Mouse (Mus musculus) CH12.LX (cell line): Measurements from ENCODE around the gene Cwc25. TPM values are rescaled to one million over a fixed set of nuclear protein-coding genes. Genes with fewer than 3 reads are reported as not detected.

Source experiments
- DNase-seq: peaks from one replicate; pipeline ENCODE4 v3.0.0-alpha.2; 2013; ENCODE audit errors: extremely low read depth
- H3K27ac ChIP-seq: 2 replicates; pipeline ENCODE4 v1.5.1; 2012; ENCODE audit warnings: low read depth, mild to moderate bottlenecking, control low read depth, moderate library complexity; ENCODE audit not compliant: insufficient read depth
- H3K27me3 ChIP-seq: replicated peaks from 2 replicates; pipeline ENCODE3; 2012; ENCODE audit warnings: inconsistent platforms
- H3K36me3 ChIP-seq, 2 experiments: replicated peaks in 1 of 2; 2 replicates each; pipeline versions ENCODE3 to v1.6.1; 2012; ENCODE audit warnings: inconsistent platforms in 1 of 2, low read length in 1 of 2, mild to moderate bottlenecking in 1 of 2, mixed read lengths in 1 of 2, moderate library complexity in 1 of 2; ENCODE audit not compliant: control insufficient read depth in 1 of 2, insufficient read depth in 1 of 2
- H3K4me1 ChIP-seq, 2 experiments: 2 replicates each; pipeline ENCODE4 v1.6.1; 2012; ENCODE audit warnings: inconsistent platforms in 1 of 2, moderate library complexity in 1 of 2; ENCODE audit not compliant: insufficient read depth in 2 of 2, control insufficient read depth in 1 of 2
- H3K4me2 ChIP-seq: 2 replicates; pipeline ENCODE4 v1.6.1; 2012; ENCODE audit warnings: low read depth, mild to moderate bottlenecking, control low read depth; ENCODE audit not compliant: poor library complexity, insufficient read depth, severe bottlenecking
- H3K4me3 ChIP-seq, 3 experiments: fragments of 150-350 bp in 1 of 3; sonication (generic) in 1 of 3; replicated peaks in 1 of 3; 2 replicates each; pipeline versions ENCODE3 to v1.5.1; 2011 to 2012; ENCODE audit warnings: low read depth in 2 of 3, low read length in 2 of 3, mild to moderate bottlenecking in 2 of 3, moderate library complexity in 2 of 3, control low read depth in 1 of 3, improper control_type of control experiment in 1 of 3, inconsistent platforms in 1 of 3, mixed read lengths in 1 of 3; ENCODE audit not compliant: poor library complexity in 1 of 3
- H3K79me2 ChIP-seq: replicated peaks from 2 replicates; pipeline ENCODE4 v1.6.1; 2012; ENCODE audit warnings: mild to moderate bottlenecking, moderate library complexity; ENCODE audit not compliant: control insufficient read depth, poor library complexity, insufficient read depth, severe bottlenecking; ENCODE audit errors: extremely low read depth
- H3K9ac ChIP-seq: 2 replicates; pipeline ENCODE4 v1.6.1; 2012; ENCODE audit warnings: low read depth, mild to moderate bottlenecking, control low read depth, moderate library complexity; ENCODE audit not compliant: insufficient read depth
- H3K9me3 ChIP-seq: replicated peaks from 2 replicates; pipeline ENCODE3; 2012; ENCODE audit warnings: low read length, inconsistent platforms, mixed read lengths
- BHLHE40 ChIP-seq: IDR thresholded peaks from 2 replicates; pipeline ENCODE4 v1.6.1; 2011; ENCODE audit warnings: mild to moderate bottlenecking, low read depth, low read length, improper control_type of control experiment
- CHD1 ChIP-seq: IDR thresholded peaks from 2 replicates; pipeline ENCODE4 v1.6.1; 2012; ENCODE audit warnings: low read depth, low read length, improper control_type of control experiment, inconsistent platforms
- CHD2 ChIP-seq: IDR thresholded peaks from 2 replicates; pipeline ENCODE4 v1.6.1; 2011; ENCODE audit warnings: low read length, improper control_type of control experiment
- CTCF ChIP-seq, 2 experiments: IDR thresholded peaks in 1 of 2; conservative IDR thresholded peaks in 1 of 2; 2 replicates each; pipeline ENCODE4 v1.5.1; 2011 to 2012; ENCODE audit warnings: low read depth in 2 of 2, low read length in 2 of 2, improper control_type of control experiment in 1 of 2, inconsistent platforms in 1 of 2, mild to moderate bottlenecking in 1 of 2, moderate library complexity in 1 of 2
- ELF1 ChIP-seq: IDR thresholded peaks from 2 replicates; pipeline ENCODE4 v1.6.1; 2014; ENCODE audit warnings: low read depth, mild to moderate bottlenecking, inconsistent platforms, low read length, improper control_type of control experiment
- EP300 ChIP-seq: IDR thresholded peaks from 2 replicates; pipeline ENCODE4 v1.6.1; 2011; ENCODE audit warnings: low read length, improper control_type of control experiment
- ETS1 ChIP-seq: conservative IDR thresholded peaks from 2 replicates; pipeline ENCODE4 v1.6.1; 2012; ENCODE audit warnings: low read depth, mild to moderate bottlenecking, inconsistent platforms, low read length, improper control_type of control experiment, moderate library complexity
- GABPA ChIP-seq: IDR thresholded peaks from 2 replicates; pipeline ENCODE4 v1.6.1; 2012; ENCODE audit warnings: low read depth, low read length, improper control_type of control experiment, inconsistent platforms; ENCODE audit not compliant: insufficient replicate concordance
- HCFC1 ChIP-seq: IDR thresholded peaks from 2 replicates; pipeline ENCODE4 v1.6.1; 2012; ENCODE audit warnings: low read depth, mild to moderate bottlenecking, inconsistent platforms, low read length, improper control_type of control experiment
- JUN ChIP-seq: IDR thresholded peaks from 2 replicates; pipeline ENCODE4 v1.6.1; 2011; ENCODE audit warnings: low read depth, mild to moderate bottlenecking, low read length, improper control_type of control experiment, moderate library complexity; ENCODE audit not compliant: insufficient read depth
- JUND ChIP-seq: conservative IDR thresholded peaks from 2 replicates; pipeline ENCODE4 v1.6.1; 2011; ENCODE audit warnings: low read depth, low read length, improper control_type of control experiment
- KAT2A ChIP-seq: IDR thresholded peaks from 2 replicates; pipeline ENCODE4 v1.6.1; 2012; ENCODE audit warnings: low read length, improper control_type of control experiment, inconsistent platforms; ENCODE audit not compliant: insufficient replicate concordance
- MAFK ChIP-seq: IDR thresholded peaks from 2 replicates; pipeline ENCODE4 v1.6.1; 2011; ENCODE audit warnings: low read length, improper control_type of control experiment; ENCODE audit not compliant: insufficient replicate concordance
- MAX ChIP-seq: IDR thresholded peaks from 2 replicates; pipeline ENCODE4 v1.6.1; 2011; ENCODE audit warnings: low read length, improper control_type of control experiment
- MAZ ChIP-seq: IDR thresholded peaks from 2 replicates; pipeline ENCODE4 v1.6.1; 2012; ENCODE audit warnings: low read depth, mild to moderate bottlenecking, inconsistent platforms, low read length, improper control_type of control experiment, moderate library complexity
- MEF2A ChIP-seq: IDR thresholded peaks from 2 replicates; pipeline ENCODE4 v1.6.1; 2014; ENCODE audit warnings: low read depth, mild to moderate bottlenecking, inconsistent platforms, low read length, improper control_type of control experiment, borderline replicate concordance
- MXI1 ChIP-seq: IDR thresholded peaks from 2 replicates; pipeline ENCODE4 v1.6.1; 2011; ENCODE audit warnings: mild to moderate bottlenecking, low read depth, low read length, improper control_type of control experiment
- MYC ChIP-seq: IDR thresholded peaks from 2 replicates; pipeline ENCODE4 v1.6.1; 2011; ENCODE audit warnings: low read depth, mild to moderate bottlenecking, improper control_type of control experiment, low read length
- NELFE ChIP-seq: IDR thresholded peaks from 2 replicates; pipeline ENCODE4 v1.6.1; 2011; ENCODE audit warnings: low read depth, low read length, improper control_type of control experiment
- PAX5 ChIP-seq: IDR thresholded peaks from 2 replicates; pipeline ENCODE4 v1.6.1; 2012; ENCODE audit warnings: low read length, inconsistent platforms, mixed read lengths
- POLR2A ChIP-seq: IDR thresholded peaks from 2 replicates; pipeline ENCODE4 v1.6.1; 2011; ENCODE audit warnings: low read depth, mild to moderate bottlenecking, improper control_type of control experiment, low read length
- RAD21 ChIP-seq: IDR thresholded peaks from 2 replicates; pipeline ENCODE4 v1.6.1; 2011; ENCODE audit warnings: low read depth, mild to moderate bottlenecking, low read length, improper control_type of control experiment, moderate library complexity
- RCOR1 ChIP-seq: conservative IDR thresholded peaks from 2 replicates; pipeline ENCODE4 v1.6.1; 2012; ENCODE audit warnings: low read depth, mild to moderate bottlenecking, inconsistent platforms, low read length, improper control_type of control experiment
- SIN3A ChIP-seq: IDR thresholded peaks from 2 replicates; pipeline ENCODE4 v1.6.1; 2012; ENCODE audit warnings: low read length, improper control_type of control experiment, inconsistent platforms
- SMC3 ChIP-seq: IDR thresholded peaks from 2 replicates; pipeline ENCODE4 v1.6.1; 2011; ENCODE audit warnings: low read depth, low read length, improper control_type of control experiment
- TBP ChIP-seq: conservative IDR thresholded peaks from 2 replicates; pipeline ENCODE4 v1.6.1; 2011; ENCODE audit warnings: low read depth, low read length, improper control_type of control experiment
- TCF12 ChIP-seq: IDR thresholded peaks from 2 replicates; pipeline ENCODE4 v1.6.1; 2014; ENCODE audit warnings: low read depth, mild to moderate bottlenecking, inconsistent platforms, low read length, improper control_type of control experiment
- USF1 ChIP-seq: IDR thresholded peaks from 2 replicates; pipeline ENCODE4 v1.6.1; 2014; ENCODE audit warnings: low read depth, mild to moderate bottlenecking, inconsistent platforms, low read length, improper control_type of control experiment
- USF2 ChIP-seq: conservative IDR thresholded peaks from 2 replicates; pipeline ENCODE4 v1.6.1; 2011; ENCODE audit warnings: low read depth, low read length, improper control_type of control experiment
- ZC3H11A ChIP-seq: IDR thresholded peaks from 2 replicates; pipeline ENCODE4 v1.6.1; 2012; ENCODE audit warnings: low read depth, mild to moderate bottlenecking, inconsistent platforms, low read length, improper control_type of control experiment
- ZKSCAN1 ChIP-seq: IDR thresholded peaks from 2 replicates; pipeline ENCODE4 v1.6.1; 2012; ENCODE audit warnings: low read depth, inconsistent platforms, low read length, improper control_type of control experiment, borderline replicate concordance
- ZMIZ1 ChIP-seq: IDR thresholded peaks from 2 replicates; pipeline ENCODE4 v1.6.1; 2012; ENCODE audit warnings: low read depth, mild to moderate bottlenecking, inconsistent platforms, low read length, improper control_type of control experiment
- ZNF384 ChIP-seq: IDR thresholded peaks from 2 replicates; pipeline ENCODE4 v1.6.1; 2012; ENCODE audit warnings: low read depth, low read length, improper control_type of control experiment, inconsistent platforms
- dilution Hi-C: fragments of 300-500 bp; cut with MboI; formaldehyde crosslinking; loops from 2 replicates; pipeline ENCODE4 v1.14.3; 2020; ENCODE audit warnings: low sequenced_read_pairs; ENCODE audit not compliant: extremely low pct_unique_long_range_greater_than_20kb, extremely low pct_ligation_motif_present
- in situ Hi-C: fragments of 300-500 bp; cut with MboI; formaldehyde crosslinking; loops from 3 replicates; pipeline ENCODE4 v1.14.3; 2019; ENCODE audit warnings: low sequenced_read_pairs, low pct_ligation_motif_present, low pct_unique_long_range_greater_than_20kb, mixed read lengths
- polyA plus RNA-seq: library from polyadenylated mRNA; unstranded; fragments of >175 nt; gene quantifications from 2 replicates; pipeline ENCODE4 v1.2.1, GENCODE M21; 2012; ENCODE audit warnings: low read depth; ENCODE audit not compliant: insufficient read length
- total RNA-seq, 2 experiments: library from RNA; depleted of rRNA; stranded (reverse); fragments of 300-350 nt in 1 of 2; fragments of >200 nt in 1 of 2; gene quantifications; 2 replicates each; pipeline ENCODE4 v1.2.3; 2012 to 2014

Cwc25 gene
- total and polyA plus RNA-seq, 3 experiments = 16.7 to 21.5 (median 19.6) TPM

DNA sequence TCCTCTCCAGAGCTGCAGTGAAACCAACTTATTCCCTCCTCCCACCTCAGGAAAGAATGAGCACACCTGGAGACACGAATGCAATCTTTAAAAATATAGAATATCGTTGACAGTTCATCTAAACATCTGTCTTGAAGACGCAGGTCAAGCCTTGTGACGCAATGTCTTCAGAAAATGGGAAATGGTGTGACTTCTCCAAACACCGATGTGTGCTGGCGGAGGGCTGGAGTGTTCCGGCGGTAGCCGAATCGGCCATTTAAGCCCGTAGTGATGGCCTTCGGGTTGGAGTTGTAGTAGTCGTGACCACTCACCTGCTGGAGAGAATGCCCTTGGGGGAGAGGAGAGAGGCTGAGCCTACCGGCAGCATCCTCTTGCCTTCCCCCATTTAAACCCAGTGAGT, 5.1 kb upstream of the Cwc25 start:
- Histone ChIP-seq H3K27me3 (no peaks in the 10 kb centered on the region), H3K79me2 (no peaks in the 10 kb centered on the region), H3K36me3 (peaks cover 12 to 23% of the 10 kb centered on the region in 2 experiments), H3K9ac (no peak overlapping the region), H3K4me3 (no peak overlapping the region), H3K4me1 (peaks cover 2 to 5% of the 10 kb centered on the region in 2 experiments; a peak in 3 of 4 replicates), H3K9me3 (no peaks in the 10 kb centered on the region), H3K4me2 (no peak overlapping the region), H3K27ac (no peak overlapping the region)
- TF ChIP-seq POLR2A (no peak), CHD1 (no peak), SIN3A (no peak), ZC3H11A (no peak), MXI1 (no peak), KAT2A (no peak), GABPA (no peak)
- no peak for DNase-seq
- dilution Hi-C loops = no loop called here
- in situ Hi-C loops = no loop called here

DNA sequence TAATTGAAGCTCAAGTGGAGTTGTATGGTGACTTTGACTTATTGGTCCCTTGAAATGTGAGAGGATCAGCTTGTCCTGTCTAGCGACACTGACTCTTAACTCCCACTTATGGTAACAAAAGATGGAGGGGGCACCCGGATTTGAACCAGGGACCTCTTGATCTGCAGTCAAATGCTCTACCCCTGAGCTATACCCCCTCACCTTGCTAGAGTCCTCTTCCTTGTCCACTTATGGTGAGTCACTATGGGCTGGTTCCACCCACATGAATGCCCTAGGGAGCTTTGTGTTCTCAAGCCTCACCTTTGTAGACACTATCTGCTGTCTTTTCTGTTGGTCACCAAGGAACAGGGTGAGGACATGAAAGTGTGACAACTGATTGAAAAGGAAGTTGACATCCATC, 3.3 kb upstream of the Cwc25 start:
- no peak overlapping the region for H3K4me3 ChIP-seq
- dilution Hi-C loops = no loop called here
- in situ Hi-C loops = no loop called here
- TF ChIP-seq USF2 (no peak), MAX (no peak), TCF12 (no peak), CHD1 (no peak), RCOR1 (no peak), POLR2A (peak; percentile 41; the same call in 1 of the 2 replicates), BHLHE40 (no peak), SMC3 (no peak), SIN3A (no peak), MEF2A (no peak), MXI1 (no peak), ZNF384 (no peak), KAT2A (peak; percentile 78; the same call in 1 of the 2 replicates), GABPA (no peak), MAFK (peak; percentile 90), ZMIZ1 (no peak), CTCF (conservative IDR thresholded peaks at IDR 0.05 in 1 of 2, IDR thresholded peaks at IDR 0.05 in 1 of 2; ENCODE audit: low read depth in 2 of 2, low read length in 2 of 2) (no peak), PAX5 (no peak), NELFE (no peak), ETS1 (no peak), ZKSCAN1 (no peak), MAZ (no peak), TBP (peak; percentile 100), ELF1 (peak; percentile 98), JUN (no peak), JUND (no peak), HCFC1 (no peak), MYC (no peak), RAD21 (no peak), CHD2 (no peak), EP300 (no peak), USF1 (no peak)

More for the DNA sequence above, 3.3 kb upstream of the Cwc25 start:
- H3K27ac ChIP-seq = no peak overlapping the region
- H3K27me3 ChIP-seq = no peaks in the 10 kb centered on the region
- H3K36me3 ChIP-seq = peaks cover 0 to 13% of the 10 kb centered on the region in 2 experiments
- H3K9ac ChIP-seq = no peak overlapping the region
- H3K4me2 ChIP-seq = no peak overlapping the region
- peaks cover 16% of the 10 kb centered on the region for H3K79me2 ChIP-seq
- H3K4me1 ChIP-seq = peaks cover 9 to 11% of the 10 kb centered on the region in 2 experiments
- H3K9me3 ChIP-seq = no peaks in the 10 kb centered on the region
- DNase-seq = peak; percentile 77
